Mouse (Mus musculus) hindbrain, embryonic 15.5 days (tissue): ENCODE results near the gene Lonp2. TPM values are rescaled to one million over a fixed set of nuclear protein-coding genes. Genes with fewer than 3 reads are reported as not detected.

Source experiments
- ATAC-seq: fragments of 200-750 bp; cut with Nextera tagmentation; 2 replicates; pipeline ENCODE4 v1.8.0; 2017; ENCODE audit warnings: low read depth, moderate number of reproducible peaks, moderate TSS enrichment; ENCODE audit not compliant: low FRiP score
- H3K27ac ChIP-seq: fragments of 300-500 bp; sonication (generic); replicated peaks from 2 replicates; pipeline ENCODE4 v1.5.1; 2015; ENCODE audit warnings: mild to moderate bottlenecking, inconsistent platforms
- H3K27me3 ChIP-seq: fragments of 300-500 bp; sonication (generic); 2 replicates; pipeline ENCODE4 v1.6.1; 2015; ENCODE audit warnings: control low read depth, inconsistent platforms
- H3K36me3 ChIP-seq: fragments of 300-500 bp; sonication (generic); 2 replicates; pipeline ENCODE4 v1.6.1; 2015; ENCODE audit warnings: control low read depth, inconsistent platforms
- H3K4me1 ChIP-seq: fragments of 300-500 bp; sonication (generic); replicated peaks from 2 replicates; pipeline ENCODE4 v1.6.1; 2015; ENCODE audit warnings: control low read depth, inconsistent platforms
- H3K4me2 ChIP-seq: fragments of 300-500 bp; sonication (generic); 2 replicates; pipeline ENCODE4 v1.6.1; 2015; ENCODE audit warnings: moderate library complexity, mild to moderate bottlenecking, inconsistent platforms
- H3K4me3 ChIP-seq: fragments of 300-500 bp; sonication (generic); 2 replicates; pipeline ENCODE4 v1.5.1; 2015; ENCODE audit warnings: mild to moderate bottlenecking, inconsistent platforms
- H3K9ac ChIP-seq: fragments of 300-500 bp; sonication (generic); 2 replicates; pipeline ENCODE4 v1.6.1; 2015; ENCODE audit warnings: inconsistent platforms
- H3K9me3 ChIP-seq: fragments of 300-500 bp; sonication (generic); 2 replicates; pipeline ENCODE4 v1.6.1; 2016; ENCODE audit warnings: control low read depth, inconsistent platforms
- WGBS: fragments of 180-500 bp; shearing (Covaris S2); methylation state at CpG from one replicate; pipeline ENCODE4 v1.1.7; 2015; 5-methylcytosine and 5-hydroxymethylcytosine counted together
- polyA plus RNA-seq: library from polyadenylated mRNA; unstranded; fragments of >200 nt; fragmentation: Nextera tagmentation; extraction: Ambion mirVana; gene quantifications from 2 replicates; pipeline ENCODE4 v1.2.1, GENCODE M21; 2015

Lonp2 gene
- polyA plus RNA-seq, 1 experiment from 2014 or later: 88.9 TPM

DNA sequence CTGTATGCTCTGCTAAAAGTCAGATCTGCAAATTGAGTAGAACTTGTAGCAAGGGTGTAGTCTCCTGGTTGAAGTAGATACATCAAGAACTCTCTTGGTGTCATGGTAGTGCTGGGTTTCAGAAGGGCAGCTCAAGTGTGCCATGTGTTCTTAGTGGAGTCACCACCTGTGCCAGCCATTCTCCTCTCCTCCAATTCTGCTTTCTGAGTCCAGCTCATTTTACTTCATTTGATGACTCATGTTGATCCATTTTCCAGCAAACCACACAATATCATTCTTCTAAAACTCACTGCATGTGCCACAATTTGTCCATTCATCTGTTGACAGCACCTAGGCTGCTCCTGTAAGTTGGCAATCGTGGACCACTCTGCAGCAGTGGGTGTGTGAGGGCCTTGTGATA is 68.3 kb downstream of the Lonp2 start:
- no peaks in the 10 kb centered on the region for H3K27me3 ChIP-seq
- no peaks in the 10 kb centered on the region for H3K9me3 ChIP-seq
- no peak overlapping the region for H3K4me3 ChIP-seq
- H3K36me3 ChIP-seq: peaks cover 8% of the 10 kb centered on the region; the same call in 1 of the 2 replicates
- H3K27ac ChIP-seq: no peak overlapping the region
- no peak overlapping the region for H3K9ac ChIP-seq
- H3K4me2 ChIP-seq: no peak overlapping the region
- no peaks in the 10 kb centered on the region for H3K4me1 ChIP-seq
- WGBS: 88% methylated on average over 1 of the region's 1 CpGs
- ATAC-seq: no peak

DNA sequence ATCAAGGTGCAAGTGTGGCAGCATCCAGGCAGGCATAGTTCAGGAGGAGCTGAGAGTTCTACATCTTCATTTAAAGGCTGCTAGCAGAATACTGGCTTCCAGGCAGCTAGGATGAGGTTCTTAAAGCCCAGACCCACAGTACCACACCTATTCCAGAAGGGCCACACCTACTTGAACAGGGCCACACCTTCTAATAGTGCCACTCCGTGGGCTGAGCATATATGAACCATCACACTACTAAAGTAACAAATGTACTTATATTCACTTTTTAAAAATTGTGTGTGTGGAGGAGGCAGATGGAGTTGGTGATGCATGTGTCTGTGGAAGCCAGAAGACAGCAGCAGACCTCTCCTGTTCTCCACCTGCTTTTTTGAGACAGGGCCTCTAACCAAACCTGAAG is 70.2 kb downstream of the Lonp2 start:
- Histone ChIP-seq H3K9ac (no peak overlapping the region), H3K36me3 (peaks cover 4% of the 10 kb centered on the region; the same call in 1 of the 2 replicates), H3K4me1 (no peaks in the 10 kb centered on the region), H3K4me2 (no peak overlapping the region), H3K9me3 (no peaks in the 10 kb centered on the region), H3K4me3 (no peak overlapping the region), H3K27me3 (no peaks in the 10 kb centered on the region), H3K27ac (no peak overlapping the region)
- 87% methylated on average over 1 of the region's 1 CpGs for WGBS
- no peak for ATAC-seq

DNA sequence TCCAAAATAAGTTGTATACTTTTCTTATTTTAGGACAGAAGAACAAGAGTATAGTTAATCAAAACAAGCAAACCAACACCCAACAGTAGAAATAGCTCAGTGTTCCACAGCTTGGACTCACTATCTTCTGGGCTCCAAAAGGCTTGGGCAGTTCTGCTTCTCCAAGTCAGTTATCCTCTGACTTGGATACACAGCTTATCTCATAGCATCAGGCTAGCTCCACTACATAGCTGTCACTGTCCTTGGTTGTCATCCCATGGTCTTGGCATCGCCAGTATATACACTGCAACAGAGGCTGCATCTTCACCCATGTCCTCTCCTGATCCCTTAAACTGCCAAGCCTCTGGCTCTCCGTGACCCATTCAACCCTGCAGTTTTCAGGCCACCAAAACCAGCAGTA is 71.9 kb downstream of the Lonp2 start:
- H3K4me1 ChIP-seq: no peaks in the 10 kb centered on the region
- H3K27me3 ChIP-seq: no peaks in the 10 kb centered on the region
- no peak overlapping the region for H3K4me3 ChIP-seq
- H3K9me3 ChIP-seq: no peaks in the 10 kb centered on the region
- no peak overlapping the region for H3K27ac ChIP-seq
- no peak overlapping the region for H3K4me2 ChIP-seq
- ATAC-seq: no peak
- WGBS: 96% methylated on average over 2 of the region's 2 CpGs
- peaks cover 4% of the 10 kb centered on the region; the same call in 1 of the 2 replicates for H3K36me3 ChIP-seq
- no peak overlapping the region for H3K9ac ChIP-seq

DNA sequence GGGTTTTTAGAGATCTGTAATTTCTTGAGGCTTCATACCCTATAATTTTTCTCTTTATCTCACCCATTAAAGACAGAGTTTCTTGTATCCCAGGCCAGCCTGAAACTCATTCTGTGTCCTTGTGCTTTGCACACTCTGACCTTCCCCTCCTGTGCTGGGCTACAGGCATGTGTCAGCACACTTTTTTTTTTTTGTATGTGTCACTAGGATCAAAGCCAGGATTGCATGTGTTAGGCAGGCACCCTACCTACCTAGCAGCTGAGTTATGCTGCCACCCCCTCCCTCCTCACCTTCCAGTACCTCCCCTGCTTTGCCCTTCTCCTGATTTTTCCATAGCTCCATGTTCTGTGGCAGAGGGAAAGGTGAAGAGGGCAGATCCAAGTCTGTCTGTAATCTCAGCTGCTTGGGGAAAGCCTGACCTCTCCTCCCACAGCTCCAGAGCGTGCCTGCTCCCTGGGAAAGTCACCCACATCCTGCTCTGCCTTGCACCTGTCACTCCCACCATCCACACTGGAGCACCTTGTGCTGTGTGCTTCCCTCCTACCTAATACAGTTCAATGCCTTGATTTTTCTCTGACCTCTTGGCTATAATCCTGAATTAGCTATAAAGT is 75.1 kb downstream of the Lonp2 start:
- Histone ChIP-seq H3K4me3 (no peak overlapping the region), H3K9me3 (no peaks in the 10 kb centered on the region), H3K4me2 (no peak overlapping the region), H3K27ac (no peak overlapping the region), H3K9ac (no peak overlapping the region), H3K27me3 (no peaks in the 10 kb centered on the region), H3K4me1 (no peaks in the 10 kb centered on the region), H3K36me3 (no peaks in the 10 kb centered on the region)
- WGBS: 95% methylated on average over 1 of the region's 1 CpGs
- no peak for ATAC-seq

DNA sequence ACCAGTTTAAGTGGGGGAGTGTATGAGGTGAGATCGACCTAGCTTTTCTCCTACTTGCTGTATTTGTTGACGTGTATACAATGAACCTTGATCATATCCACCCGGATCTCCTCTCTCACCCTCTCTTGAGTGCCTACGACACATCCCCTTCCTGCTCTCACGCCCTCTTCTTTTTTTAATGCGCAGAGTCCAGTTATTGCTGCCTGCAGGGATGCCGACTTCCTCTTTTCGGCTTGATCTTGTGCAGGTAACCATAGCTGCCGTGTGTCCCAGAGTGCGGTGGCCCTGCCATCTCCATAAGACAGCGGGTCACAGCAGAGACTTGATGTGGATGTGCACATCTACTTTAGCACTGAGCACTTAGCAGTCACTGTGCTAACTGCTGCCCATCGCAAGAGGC is 75.6 kb downstream of the Lonp2 start:
- Histone ChIP-seq H3K4me3 (no peak overlapping the region), H3K36me3 (no peaks in the 10 kb centered on the region), H3K27ac (no peak overlapping the region), H3K4me1 (no peaks in the 10 kb centered on the region), H3K4me2 (no peak overlapping the region), H3K9ac (no peak overlapping the region), H3K9me3 (no peaks in the 10 kb centered on the region), H3K27me3 (no peaks in the 10 kb centered on the region)
- WGBS: 94% methylated on average over 12 of the region's 12 CpGs
- ATAC-seq: no peak

DNA sequence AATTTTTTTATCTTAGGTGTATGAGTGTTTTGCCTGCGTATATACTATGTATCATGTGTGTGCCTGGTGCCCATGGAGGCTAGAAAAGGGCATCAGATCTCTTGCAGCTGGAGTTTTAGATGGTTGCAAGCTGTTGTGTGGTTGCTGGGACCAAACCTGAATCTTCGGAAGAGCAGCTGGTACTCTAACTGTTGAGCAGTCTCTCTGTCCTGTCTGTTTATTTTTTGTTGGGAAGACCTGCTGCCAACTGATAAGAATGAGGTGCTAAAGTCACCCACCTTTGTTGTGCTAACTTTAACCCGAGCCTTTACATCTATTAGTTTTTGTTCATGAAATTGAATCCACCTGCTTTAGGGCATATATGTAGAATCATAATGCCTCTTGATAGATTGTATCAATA is 78.6 kb downstream of the Lonp2 start:
- H3K27me3 ChIP-seq: no peaks in the 10 kb centered on the region
- H3K36me3 ChIP-seq: no peaks in the 10 kb centered on the region
- WGBS: 89% methylated on average over 3 of the region's 3 CpGs
- no peaks in the 10 kb centered on the region for H3K4me1 ChIP-seq
- H3K9me3 ChIP-seq: no peaks in the 10 kb centered on the region
- no peak overlapping the region for H3K27ac ChIP-seq
- no peak overlapping the region for H3K9ac ChIP-seq
- ATAC-seq: no peak
- H3K4me2 ChIP-seq: no peak overlapping the region
- H3K4me3 ChIP-seq: no peak overlapping the region

DNA sequence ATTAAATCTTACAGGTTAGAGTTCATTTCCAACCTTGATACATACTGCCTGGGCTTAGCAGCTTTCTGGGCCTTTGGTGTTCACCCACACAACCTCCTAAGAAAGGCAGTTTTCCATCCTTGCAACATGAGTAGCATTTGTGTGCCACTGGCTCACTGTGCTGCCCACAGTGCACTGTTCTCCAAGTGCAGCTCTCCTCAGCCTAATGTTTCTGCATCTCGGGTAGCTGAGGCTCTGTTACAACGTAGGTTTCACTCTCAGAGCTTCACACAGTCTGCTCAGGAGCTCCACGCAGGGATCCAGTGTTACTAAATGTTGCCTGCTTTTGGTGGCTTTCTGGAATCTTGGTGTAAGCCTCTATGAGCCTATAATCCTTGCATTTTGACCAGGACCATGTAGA is 81.5 kb downstream of the Lonp2 start:
- Histone ChIP-seq H3K9me3 (no peaks in the 10 kb centered on the region), H3K4me1 (no peaks in the 10 kb centered on the region), H3K4me3 (no peak overlapping the region), H3K27me3 (no peaks in the 10 kb centered on the region), H3K36me3 (peaks cover 6% of the 10 kb centered on the region; the same call in 1 of the 2 replicates), H3K4me2 (no peak overlapping the region), H3K27ac (no peak overlapping the region), H3K9ac (no peak overlapping the region)
- no peak for ATAC-seq
- 84% methylated on average over 3 of the region's 3 CpGs for WGBS

DNA sequence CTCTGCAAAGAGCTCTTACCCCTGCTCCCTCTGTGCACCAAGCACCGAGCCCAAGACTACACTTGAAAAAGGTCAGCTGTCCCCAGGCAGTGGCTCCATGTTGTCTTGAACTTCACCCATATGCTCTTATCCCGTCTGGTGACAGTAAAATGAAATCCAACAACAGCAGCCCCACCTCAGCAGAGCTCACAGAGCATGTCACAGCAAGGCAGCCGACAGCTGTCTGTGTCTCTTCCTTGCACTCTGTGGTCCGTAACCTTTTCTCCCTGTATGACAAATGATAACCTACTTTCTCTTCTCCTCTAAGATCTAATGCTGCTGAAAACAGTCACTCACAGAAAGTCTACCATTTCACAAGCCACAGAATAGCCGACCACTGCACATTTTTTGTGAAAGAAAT is 82.9 kb downstream of the Lonp2 start:
- no peaks in the 10 kb centered on the region for H3K9me3 ChIP-seq
- H3K27me3 ChIP-seq: no peaks in the 10 kb centered on the region
- H3K4me2 ChIP-seq: no peak overlapping the region
- H3K36me3 ChIP-seq: peaks cover 6% of the 10 kb centered on the region; the same call in 1 of the 2 replicates
- no peak overlapping the region for H3K9ac ChIP-seq
- WGBS: 82% methylated on average over 5 of the region's 5 CpGs
- no peaks in the 10 kb centered on the region for H3K4me1 ChIP-seq
- no peak overlapping the region for H3K4me3 ChIP-seq
- H3K27ac ChIP-seq: no peak overlapping the region
- no peak for ATAC-seq

DNA sequence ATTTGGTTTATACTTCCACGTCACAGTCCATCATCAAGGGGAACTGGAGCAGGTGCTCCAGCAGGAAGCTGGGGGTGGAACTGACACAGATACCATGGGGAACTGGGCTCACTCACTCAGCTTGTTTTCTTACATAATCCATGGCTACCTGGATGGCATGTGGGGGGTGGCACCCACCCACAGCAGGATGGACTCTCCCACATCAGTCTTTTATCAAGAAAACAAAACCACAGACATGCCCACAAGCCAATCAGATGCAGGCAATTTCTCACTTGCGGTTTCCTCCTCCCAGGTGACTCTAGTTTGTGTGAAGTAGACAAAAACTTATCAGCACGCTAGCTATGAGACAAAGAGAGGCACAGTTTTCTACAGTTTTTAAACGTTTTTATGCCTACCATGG is 84.0 kb downstream of the Lonp2 start:
- Histone ChIP-seq H3K27ac (no peak overlapping the region), H3K4me3 (no peak overlapping the region), H3K9me3 (no peaks in the 10 kb centered on the region), H3K9ac (no peak overlapping the region), H3K4me1 (peaks cover 4% of the 10 kb centered on the region; the same call in 1 of the 2 replicates), H3K36me3 (peaks cover 6% of the 10 kb centered on the region; the same call in 1 of the 2 replicates), H3K27me3 (no peaks in the 10 kb centered on the region), H3K4me2 (no peak overlapping the region)
- no peak for ATAC-seq
- WGBS: 73% methylated on average over 4 of the region's 4 CpGs

DNA sequence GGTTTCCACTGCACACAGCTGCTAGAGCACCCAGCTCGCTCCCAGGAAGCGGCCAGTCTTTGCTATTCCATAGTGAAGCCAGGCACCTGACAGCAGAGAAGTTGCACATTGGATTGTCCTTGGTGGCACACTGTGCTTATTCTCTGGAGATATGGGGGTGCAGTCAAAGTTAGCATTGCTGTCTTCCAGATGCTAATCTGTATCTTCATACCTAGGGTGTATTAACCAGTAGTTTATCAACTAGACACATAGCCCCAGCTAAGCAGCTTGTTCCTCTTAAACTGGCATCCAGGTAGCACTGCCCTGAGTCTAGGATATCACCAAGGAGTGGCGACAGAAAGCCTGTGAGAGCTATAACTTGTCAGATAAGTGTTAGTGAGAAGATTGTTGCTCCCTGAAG is 88.8 kb downstream of the Lonp2 start:
- no peak overlapping the region for H3K4me2 ChIP-seq
- peaks cover 19% of the 10 kb centered on the region for H3K4me1 ChIP-seq
- H3K27ac ChIP-seq: 0 out of 2 replicates have a peak overlapping the region, but pooled peaks have one; percentile 66
- WGBS: 90% methylated on average over 3 of the region's 3 CpGs
- H3K36me3 ChIP-seq: peaks cover 9% of the 10 kb centered on the region
- H3K9ac ChIP-seq: no peak overlapping the region
- H3K27me3 ChIP-seq: no peaks in the 10 kb centered on the region
- H3K4me3 ChIP-seq: no peak overlapping the region
- H3K9me3 ChIP-seq: no peaks in the 10 kb centered on the region
- no peak for ATAC-seq

DNA sequence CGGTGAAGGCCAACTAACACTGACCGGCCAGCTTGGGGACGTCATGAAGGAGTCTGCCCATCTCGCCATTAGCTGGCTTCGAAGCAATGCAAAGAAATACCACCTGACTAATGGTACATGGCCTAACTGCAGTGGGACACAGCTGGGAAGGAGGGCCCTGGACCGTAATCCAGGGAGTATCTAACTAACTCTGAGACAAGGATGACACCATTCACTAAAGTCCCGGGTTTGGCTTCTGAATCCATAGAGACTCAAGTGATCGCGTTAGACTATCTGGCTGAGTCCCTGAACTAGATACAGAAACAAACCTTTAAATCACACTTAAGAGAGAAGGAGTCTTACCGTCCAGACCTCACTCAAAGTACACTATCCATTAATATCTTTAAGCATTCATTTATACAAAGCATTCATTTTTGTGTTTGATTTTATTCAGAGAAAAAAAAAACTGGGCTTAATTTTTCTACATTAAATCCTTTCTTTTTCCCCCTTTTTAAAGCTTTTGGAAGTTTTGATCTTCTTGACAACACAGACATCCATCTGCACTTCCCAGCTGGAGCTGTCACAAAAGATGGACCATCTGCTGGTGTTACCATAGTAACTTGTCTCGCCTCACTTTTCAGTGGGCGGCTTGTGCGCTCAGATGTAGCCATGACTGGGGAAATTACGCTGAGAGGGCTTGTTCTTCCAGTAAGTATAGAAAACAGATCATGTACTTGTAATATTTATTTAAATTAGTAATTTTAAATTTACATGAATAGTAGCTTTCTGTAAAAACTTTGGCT is 89.8 kb downstream of the Lonp2 start:
- no peaks in the 10 kb centered on the region for H3K9me3 ChIP-seq
- H3K36me3 ChIP-seq: peaks cover 10% of the 10 kb centered on the region
- WGBS: 33% methylated on average over 14 of the region's 14 CpGs
- no peak overlapping the region for H3K4me2 ChIP-seq
- H3K4me3 ChIP-seq: no peak overlapping the region
- H3K27me3 ChIP-seq: no peaks in the 10 kb centered on the region
- peaks cover 19% of the 10 kb centered on the region for H3K4me1 ChIP-seq
- H3K9ac ChIP-seq: no peak overlapping the region
- peak overlapping the region; percentile 66 for H3K27ac ChIP-seq
- peak; percentile 73 for ATAC-seq

DNA sequence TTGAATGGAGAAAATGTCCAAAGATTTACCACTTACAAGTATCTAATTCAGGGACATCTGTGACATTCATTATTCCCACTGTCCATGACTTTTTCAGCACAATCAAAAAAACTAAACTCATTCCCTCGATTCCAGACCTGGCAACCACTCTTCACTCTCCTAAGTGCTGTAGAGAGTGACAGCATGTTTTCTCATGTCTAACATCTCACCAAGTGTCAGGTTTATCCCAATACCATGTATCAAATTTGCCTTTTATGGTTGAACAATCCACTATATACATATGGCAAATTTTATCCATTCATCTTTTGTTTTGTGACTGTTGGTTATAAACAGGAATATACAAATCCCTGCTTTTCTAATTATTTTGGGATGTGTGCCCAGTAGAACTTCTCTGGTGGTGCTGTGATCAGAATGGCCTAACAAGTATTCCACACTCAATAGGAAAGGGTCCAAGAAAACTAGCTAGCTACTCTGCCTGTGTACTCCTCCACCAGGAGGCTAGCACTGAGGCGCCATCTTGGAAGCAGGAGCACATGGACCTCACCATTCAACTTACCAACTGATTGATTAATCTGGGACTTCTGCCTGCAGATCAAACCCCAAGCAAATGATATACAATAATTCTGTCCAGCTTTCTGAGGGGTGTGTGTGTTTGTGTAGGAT is 94.6 kb downstream of the Lonp2 start:
- H3K27ac ChIP-seq: no peak overlapping the region
- ATAC-seq: no peak
- no peaks in the 10 kb centered on the region for H3K9me3 ChIP-seq
- no peak overlapping the region for H3K9ac ChIP-seq
- H3K4me1 ChIP-seq: peaks cover 9% of the 10 kb centered on the region
- no peak overlapping the region for H3K4me2 ChIP-seq
- H3K27me3 ChIP-seq: no peaks in the 10 kb centered on the region
- 91% methylated on average over 2 of the region's 2 CpGs for WGBS
- no peak overlapping the region for H3K4me3 ChIP-seq
- H3K36me3 ChIP-seq: peaks cover 15% of the 10 kb centered on the region
